Mouse (Mus musculus) adrenal gland, adult 10 weeks (tissue): ENCODE results near the gene Lix1l. TPM values are rescaled to one million over a fixed set of nuclear protein-coding genes. Genes with fewer than 3 reads are reported as not detected.

Source experiments
- polyA plus RNA-seq: library from polyadenylated mRNA; stranded (reverse); fragments of 350-450 nt; fragmentation: Illumina TruSeq; extraction: RNeasy Lipid Tissue Mini Kit (QIAGEN cat#74804); gene quantifications from one replicate; pipeline ENCODE4 v1.2.3, GENCODE M21; 2014; ENCODE audit warnings: low read depth, low replicate concordance

The Lix1l gene
- 51.3 TPM for polyA plus RNA-seq

GRCm38 (mm10) chr3:96600639-96601250 is at the start of gene Lix1l:
Gene Lix1l, plus strand, starts transcription at chr3:96601149.

DNA sequence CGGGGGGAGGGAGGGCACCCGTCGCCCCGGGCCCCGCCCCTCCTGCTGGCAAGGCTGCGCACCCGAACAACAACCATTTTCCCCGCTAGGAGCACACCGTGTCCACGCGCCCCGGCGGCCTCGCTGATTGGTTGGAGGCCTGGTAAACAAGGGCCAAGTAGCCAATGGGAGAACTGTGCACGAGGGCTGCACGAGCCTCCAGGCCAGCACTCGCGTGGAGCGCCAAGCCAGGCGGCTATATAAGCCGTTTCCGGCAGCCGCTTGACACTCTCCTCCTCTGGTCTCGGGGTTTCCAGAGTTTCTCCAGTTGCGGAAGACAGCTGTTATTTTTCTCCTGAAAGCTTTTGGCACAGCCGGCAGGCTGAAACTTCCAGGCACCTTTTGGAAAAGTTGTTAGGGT is 43.3 kb upstream of the Lix1l start, which contains the start of gene Txnip:
TSS of gene Txnip (plus strand) at position 264 of the 400 bp plus-strand sequence.

GRCm38 (mm10) chr3:96576690-96577541 is 24.0 kb upstream of the Lix1l start, which contains the start of gene Gm16253:
Gene Gm16253, plus strand, starts transcription at chr3:96576984.

GRCm38 (mm10) chr3:96593790-96594560 is 7.0 kb upstream of the Lix1l start, which contains the start of gene Polr3gl:
Gene Polr3gl, minus strand, starts transcription at chr3:96594181.

DNA sequence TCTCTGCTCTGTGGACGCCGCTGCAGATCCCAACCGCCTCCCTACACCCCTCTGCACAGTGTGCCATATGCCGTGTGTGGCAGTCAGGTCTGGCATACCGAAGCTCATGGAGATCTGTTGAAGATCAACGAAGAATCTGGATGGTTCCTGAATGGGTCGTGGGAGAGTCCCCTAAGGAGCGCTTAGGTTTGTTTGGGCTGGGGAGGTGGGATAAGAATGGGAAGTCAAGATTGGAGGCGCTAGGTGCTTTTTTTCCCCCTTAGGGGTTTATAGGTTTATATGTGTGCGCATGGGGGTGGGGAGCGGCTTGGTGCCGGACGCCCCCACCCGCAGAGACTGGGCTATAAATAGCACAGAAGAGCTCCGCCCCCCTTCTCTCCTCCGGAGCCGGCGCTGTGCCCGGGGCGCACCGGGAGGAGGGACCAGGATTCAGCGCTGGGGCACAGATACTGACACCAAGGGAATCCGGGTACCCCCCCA is 4.7 kb upstream of the Lix1l start, which contains the start of gene Ankrd34a:
TSS of gene Ankrd34a (plus strand) at position 409 of the 480 bp plus-strand sequence.

GRCm38 (mm10) chr3:96629729-96630600 is 29.0 kb downstream of the Lix1l start, which contains the start of gene Rbm8a:
Gene Rbm8a, plus strand, starts transcription at chr3:96629933.

DNA sequence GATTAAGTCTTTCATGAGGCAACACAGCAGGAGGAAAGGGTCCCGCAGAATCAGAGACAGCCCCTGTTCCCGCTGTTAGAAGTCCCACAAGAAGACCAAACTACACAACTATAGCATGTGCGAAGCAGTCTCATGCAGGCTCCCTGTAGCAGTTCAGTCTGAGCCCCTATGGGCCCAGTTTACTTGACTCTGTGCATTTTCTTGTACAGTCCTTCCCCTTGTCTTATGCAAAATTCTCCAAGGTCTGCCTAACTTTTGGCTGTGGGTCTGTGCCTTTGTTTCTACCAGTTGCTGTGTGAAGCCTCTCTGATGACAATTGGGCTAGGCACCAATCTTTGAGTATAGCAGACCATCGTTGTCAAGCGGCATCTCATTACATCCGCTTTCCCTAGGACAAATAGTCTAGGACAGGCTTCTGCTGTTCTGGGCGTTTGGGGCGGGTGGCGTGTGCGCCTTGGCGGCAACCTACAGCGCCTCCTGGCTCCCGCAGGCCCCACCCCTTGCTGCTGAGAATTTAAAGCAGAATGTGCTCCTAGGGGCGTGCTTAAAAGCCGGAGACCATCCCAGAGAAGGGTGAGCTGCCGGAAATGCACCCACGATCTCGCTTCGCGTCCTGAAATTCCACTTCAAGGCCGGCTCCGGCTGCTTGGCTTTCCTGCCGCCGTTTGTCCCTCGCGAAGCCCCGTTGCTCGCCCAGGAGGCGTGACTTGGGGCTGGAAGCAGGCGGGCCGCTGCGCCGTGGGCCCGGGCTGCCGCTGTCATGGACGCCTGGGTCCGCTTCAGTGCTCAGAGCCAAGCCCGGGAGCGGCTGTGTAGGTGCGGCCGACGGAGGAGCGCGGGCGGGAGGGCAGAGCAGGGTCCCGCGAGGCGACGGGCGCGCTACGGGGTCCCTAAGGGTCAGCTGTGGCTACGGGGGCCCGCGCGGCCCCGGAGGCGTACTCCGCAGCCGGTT is 34.3 kb downstream of the Lix1l start, which contains the start of the genes Pex11b and Gm42957:
TSS of gene Pex11b (plus strand) at position 449 of the 952 bp plus-strand sequence.
TSS of gene Gm42957 (plus strand) at position 547 of the 952 bp plus-strand sequence.

DNA sequence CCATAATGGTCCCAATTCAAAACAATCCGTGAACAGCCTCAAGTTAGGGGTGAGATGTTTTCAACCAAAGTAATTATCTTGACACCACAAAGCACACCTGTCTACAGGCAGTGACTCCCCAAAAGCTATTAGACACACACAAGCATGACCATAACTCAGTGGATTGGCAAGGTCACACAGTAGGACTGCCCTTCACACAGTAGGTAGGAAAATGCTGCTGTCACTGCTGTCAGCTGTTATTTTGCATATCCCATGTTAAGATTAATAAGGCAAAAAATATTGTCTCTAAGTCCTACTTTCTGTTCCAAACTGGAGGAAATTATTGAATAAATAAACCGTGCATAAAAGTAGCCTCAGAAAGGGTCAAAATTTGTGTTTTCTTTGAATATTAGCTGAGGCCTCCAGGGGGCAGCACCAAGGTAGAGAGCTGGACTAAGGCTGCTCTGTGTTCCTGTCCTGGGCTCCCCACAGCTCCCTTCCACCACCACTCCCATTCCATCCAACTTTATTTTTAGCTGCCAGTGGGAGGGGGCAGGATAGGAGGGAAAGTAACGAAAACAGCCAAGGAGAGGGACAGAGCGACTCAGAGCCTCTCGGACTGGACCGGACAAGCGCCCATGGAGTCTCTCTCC is 44.2 kb downstream of the Lix1l start, which contains the start of gene Itga10:
TSS of gene Itga10 (plus strand) at position 567 of the 632 bp plus-strand sequence.

DNA sequence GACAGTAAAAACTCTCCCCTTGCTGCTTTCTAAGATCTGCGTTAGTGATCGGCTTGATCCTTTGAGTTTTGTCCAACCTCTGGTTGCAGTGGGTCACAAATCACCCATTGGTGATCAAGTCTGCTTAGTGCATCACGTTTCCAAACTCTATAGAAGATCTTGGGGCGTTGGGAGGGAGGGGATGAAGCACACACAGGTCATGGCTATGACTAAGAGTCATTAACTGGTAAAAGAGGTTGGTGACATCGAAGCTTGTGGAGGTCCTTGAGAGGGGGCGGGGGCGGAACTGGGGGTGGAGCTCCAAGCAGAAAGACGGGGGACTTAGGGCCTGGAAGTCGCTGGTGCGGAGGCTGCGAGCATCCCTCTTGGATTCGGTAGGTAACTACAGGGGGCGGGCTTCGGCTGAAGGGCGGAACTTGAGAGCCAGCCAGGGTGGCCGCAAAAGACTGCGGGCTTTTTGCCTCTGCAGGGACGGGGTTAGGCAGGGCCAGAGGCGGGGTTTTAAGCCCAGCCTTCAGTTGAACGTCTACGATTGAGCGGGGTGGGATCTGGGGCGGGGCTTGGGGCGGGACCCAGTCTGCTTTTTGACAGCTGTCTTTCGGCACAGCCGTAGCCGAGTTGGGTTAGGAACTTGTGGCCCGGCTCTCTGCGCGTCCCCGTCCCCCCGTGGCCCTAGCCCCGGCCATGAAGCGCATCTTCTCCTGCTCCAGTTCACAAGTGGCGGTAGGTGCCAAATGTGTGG is 68.9 kb downstream of the Lix1l start, which contains the start of gene Ankrd35:
TSS of gene Ankrd35 (plus strand) at position 405 of the 742 bp plus-strand sequence.

Other genes starting within 250 kb of the Lix1l start
- gene BC107364, start 148.8 kb upstream of the Lix1l start, polyA plus RNA-seq: not detected
- 1.7 TPM for gene Hfe2, start 76.0 kb upstream of the Lix1l start, polyA plus RNA-seq
- gene Txnip, start 43.2 kb upstream of the Lix1l start, polyA plus RNA-seq: 317 TPM
- gene Gm16253, start 24.2 kb upstream of the Lix1l start, polyA plus RNA-seq: not detected
- gene Polr3gl, start 7.0 kb upstream of the Lix1l start, polyA plus RNA-seq: 97.9 TPM
- gene Ankrd34a, start 4.5 kb upstream of the Lix1l start, polyA plus RNA-seq: 0.23 TPM
- gene Rbm8a, start 28.8 kb downstream of the Lix1l start, polyA plus RNA-seq: 46.8 TPM
- gene Pex11b, start 34.2 kb downstream of the Lix1l start, polyA plus RNA-seq: 22.2 TPM
- 0.17 TPM for gene Gm42957, start 34.3 kb downstream of the Lix1l start, polyA plus RNA-seq
- gene Itga10, start 44.4 kb downstream of the Lix1l start, polyA plus RNA-seq: 0.23 TPM
- gene Ankrd35, start 69.0 kb downstream of the Lix1l start, polyA plus RNA-seq: 0.52 TPM
- gene Pias3, start 95.2 kb downstream of the Lix1l start, polyA plus RNA-seq: 3.3 TPM
- not detected for gene Nudt17, start 107.4 kb downstream of the Lix1l start, polyA plus RNA-seq
- gene Polr3c, start 126.5 kb downstream of the Lix1l start, polyA plus RNA-seq: 22.0 TPM
- 117 TPM for gene Rnf115, start 126.5 kb downstream of the Lix1l start, polyA plus RNA-seq
- not detected for gene Pdzk1, start 228.1 kb downstream of the Lix1l start, polyA plus RNA-seq
- 0.58 TPM for gene Cd160, start 228.2 kb downstream of the Lix1l start, polyA plus RNA-seq